Mouse (Mus musculus) erythroblast, embryonic 14.5 days (primary cell): ENCODE results near the gene Fxyd3. TPM values are rescaled to one million over a fixed set of nuclear protein-coding genes. Genes with fewer than 3 reads are reported as not detected.

Experiments
- H3K27me3 ChIP-seq: 2 replicates; pipeline ENCODE4 v1.6.1; 2012; ENCODE audit warnings: inconsistent platforms; ENCODE audit not compliant: control insufficient read depth
- H3K36me3 ChIP-seq: 2 replicates; pipeline ENCODE4 v1.6.1; 2012; ENCODE audit warnings: mild to moderate bottlenecking, inconsistent platforms; ENCODE audit not compliant: control insufficient read depth
- H3K4me1 ChIP-seq: 2 replicates; pipeline ENCODE4 v1.6.1; 2012; ENCODE audit warnings: inconsistent platforms; ENCODE audit not compliant: control insufficient read depth
- H3K4me3 ChIP-seq: replicated peaks from 2 replicates; pipeline ENCODE3; 2012; ENCODE audit warnings: moderate library complexity, mild to moderate bottlenecking, inconsistent platforms
- H3K9me3 ChIP-seq: 2 replicates; pipeline ENCODE4 v1.6.1; 2012; ENCODE audit warnings: low read length, inconsistent platforms, mixed read lengths; ENCODE audit not compliant: control insufficient read depth
- GATA1 ChIP-seq: IDR thresholded peaks from 2 replicates; pipeline ENCODE4 v1.6.1; 2012; ENCODE audit warnings: low read length, inconsistent platforms, mixed read lengths
- TAL1 ChIP-seq: IDR thresholded peaks from 3 replicates; pipeline ENCODE4 v1.6.1; 2012; ENCODE audit warnings: low read length, inconsistent platforms, mixed read lengths
- polyA plus RNA-seq: library from polyadenylated mRNA; stranded (reverse); fragments of >175 nt; gene quantifications from 2 replicates; pipeline ENCODE4 v1.2.3, GENCODE M21; 2012

Gene Fxyd3
- polyA plus RNA-seq, 1 experiment: not detected

DNA sequence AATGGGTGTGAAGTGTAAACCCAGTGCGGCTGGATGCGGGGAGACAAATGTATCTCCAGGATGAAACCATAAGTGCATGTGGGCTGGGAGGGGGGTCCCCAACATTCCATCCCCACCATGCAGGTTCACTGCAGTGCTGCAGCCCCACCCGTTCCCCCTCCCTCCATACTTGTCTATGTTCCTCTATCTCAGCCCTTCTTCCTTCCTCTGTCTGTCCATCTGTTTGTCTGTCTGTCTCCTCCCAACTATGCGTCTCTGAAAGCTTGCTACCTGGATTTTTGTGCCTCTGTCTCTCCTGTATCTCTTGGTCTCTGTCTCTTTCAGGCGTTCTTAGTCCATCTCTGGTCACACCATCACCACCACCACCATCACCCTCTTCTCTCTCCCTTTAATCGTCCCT is 26.0 kb downstream of the Fxyd3 start:
- Histone ChIP-seq H3K27me3 (peaks cover 44% of the 10 kb centered on the region), H3K4me1 (no peaks in the 10 kb centered on the region; the same call in 1 of the 2 replicates), H3K9me3 (no peaks in the 10 kb centered on the region), H3K36me3 (no peaks in the 10 kb centered on the region), H3K4me3 (no peak overlapping the region)
- TF ChIP-seq TAL1: no peak
- TF ChIP-seq GATA1: no peak

DNA sequence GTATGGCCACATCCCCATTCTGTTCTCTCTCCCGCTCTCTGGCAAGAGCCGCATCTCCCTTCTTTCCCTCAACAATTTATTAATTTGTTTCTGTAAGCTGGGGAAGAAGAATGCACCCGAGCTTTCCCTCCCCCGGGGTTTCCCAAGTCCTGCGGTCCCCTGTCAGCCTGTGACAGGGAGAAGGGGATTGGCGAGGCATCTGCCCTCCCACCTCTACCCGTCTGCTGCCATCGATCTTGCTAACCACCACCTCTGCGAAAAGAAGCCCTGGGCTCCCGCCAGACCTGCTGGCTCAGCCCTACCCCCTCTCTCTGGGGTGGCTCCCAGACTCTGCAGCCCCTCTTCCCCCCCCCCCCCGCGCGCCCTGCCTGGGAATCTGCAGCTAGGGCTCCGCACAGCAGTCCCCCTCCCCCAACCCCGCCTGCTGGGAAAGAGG is 26.6 kb downstream of the Fxyd3 start:
- Histone ChIP-seq H3K36me3 (no peaks in the 10 kb centered on the region), H3K4me1 (no peaks in the 10 kb centered on the region; the same call in 1 of the 2 replicates), H3K27me3 (peaks cover 44% of the 10 kb centered on the region), H3K9me3 (no peaks in the 10 kb centered on the region), H3K4me3 (no peak overlapping the region)
- TF ChIP-seq TAL1 (no peak), GATA1 (no peak)

DNA sequence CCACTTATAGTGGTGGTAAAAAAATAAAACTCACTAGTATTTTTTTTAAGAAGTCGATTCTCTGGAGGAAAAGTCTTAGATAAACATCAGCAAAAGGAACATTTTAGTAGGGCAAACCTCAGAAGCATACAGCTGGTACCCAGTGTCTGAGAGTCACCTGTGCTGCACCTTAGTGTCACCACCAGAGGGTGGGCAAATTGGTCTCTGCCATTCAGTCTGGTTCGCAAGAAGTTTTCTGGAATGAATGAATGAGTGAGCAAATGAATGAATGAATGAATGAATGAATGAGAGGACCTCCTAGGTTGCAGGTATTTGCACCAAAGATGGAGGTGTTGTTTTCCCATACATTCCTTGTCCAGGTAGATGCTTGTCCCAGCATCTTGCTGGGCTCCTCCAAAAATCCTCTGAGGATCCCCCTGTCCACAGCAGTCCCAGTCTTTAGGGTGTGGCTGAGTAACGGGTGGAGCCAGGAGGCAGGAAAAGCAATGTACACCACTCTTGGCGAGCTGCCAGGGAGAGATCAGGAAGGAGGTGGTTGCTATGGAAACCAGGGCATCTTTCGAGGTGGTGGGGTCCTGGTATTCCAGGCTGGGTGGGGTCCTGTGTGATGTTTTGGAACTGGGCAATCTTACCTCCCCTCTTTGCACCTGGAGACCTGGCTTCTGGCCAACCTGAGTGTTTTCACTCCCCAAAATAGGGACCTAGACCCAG is 27.2 kb downstream of the Fxyd3 start:
- H3K27me3 ChIP-seq: peaks cover 44% of the 10 kb centered on the region
- H3K9me3 ChIP-seq: no peaks in the 10 kb centered on the region
- no peaks in the 10 kb centered on the region for H3K36me3 ChIP-seq
- no peak for TF ChIP-seq TAL1
- no peak for TF ChIP-seq GATA1
- no peaks in the 10 kb centered on the region; the same call in 1 of the 2 replicates for H3K4me1 ChIP-seq
- no peak overlapping the region for H3K4me3 ChIP-seq

DNA sequence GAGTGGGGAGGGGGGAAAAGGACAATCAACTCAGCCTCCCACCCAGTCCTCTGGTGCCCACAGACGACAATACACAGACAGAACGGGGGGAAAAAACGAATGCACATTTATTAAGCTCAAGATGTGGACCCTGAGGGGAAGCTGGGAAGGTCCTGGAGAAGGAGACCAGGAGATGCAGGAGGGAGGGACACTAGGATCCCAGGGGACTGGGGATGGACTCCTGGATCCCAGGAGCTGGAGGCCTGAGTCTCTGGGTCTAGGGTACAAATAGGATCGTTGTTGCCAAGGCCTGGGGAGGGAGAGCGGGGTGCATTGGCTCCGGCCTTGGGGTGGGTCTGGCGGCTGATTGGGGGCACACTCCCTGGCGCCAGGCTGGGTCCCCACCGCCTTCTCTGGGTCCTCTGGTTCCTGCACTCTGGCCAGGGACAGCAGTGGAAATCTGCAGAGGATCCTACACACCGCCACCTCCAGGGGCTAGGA is 34.0 kb downstream of the Fxyd3 start, which contains the start of gene Fxyd5:
Fxyd5 (minus strand) TSS at position 51 of the 480 bp plus-strand sequence.
- H3K4me1 ChIP-seq: no peaks in the 10 kb centered on the region

DNA sequence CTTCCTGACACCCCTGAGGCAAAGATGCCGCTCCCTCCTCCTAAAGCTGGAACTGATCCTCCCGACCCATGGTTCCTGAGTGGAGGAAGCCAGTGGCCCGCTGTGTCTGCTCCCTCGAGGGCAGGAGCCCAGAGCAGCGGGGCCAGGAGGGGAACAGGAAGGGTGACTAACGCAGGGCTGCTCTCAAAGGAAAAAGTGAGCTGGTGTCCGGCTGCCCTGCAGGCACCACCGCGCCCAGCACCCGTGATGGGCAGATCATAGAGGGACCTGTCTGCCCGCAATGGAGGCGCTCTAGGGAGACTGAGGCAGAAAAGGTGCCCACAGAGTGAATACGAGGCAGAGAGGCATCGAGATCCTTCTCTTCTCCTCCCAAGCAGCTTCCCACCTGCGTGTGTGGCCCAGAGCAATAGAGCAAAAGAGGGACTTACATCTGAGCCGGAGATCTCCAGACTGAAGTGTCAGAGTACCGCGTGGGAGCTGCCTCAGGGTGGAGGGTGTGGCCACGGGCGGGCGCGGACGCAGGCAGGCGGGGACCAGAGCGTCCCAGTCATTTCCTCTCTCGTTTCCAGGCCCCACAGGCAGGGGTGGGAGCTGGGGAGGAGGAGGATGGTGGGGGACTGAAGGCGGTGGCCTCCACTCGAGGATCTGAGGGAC is 34.7 kb downstream of the Fxyd3 start:
- Histone ChIP-seq H3K9me3 (no peaks in the 10 kb centered on the region), H3K4me3 (no peak overlapping the region), H3K4me1 (no peaks in the 10 kb centered on the region), H3K36me3 (no peaks in the 10 kb centered on the region), H3K27me3 (peaks cover 22% of the 10 kb centered on the region)
- TF ChIP-seq TAL1 (no peak), GATA1 (no peak)

More for the DNA sequence above, 34.0 kb downstream of the Fxyd3 start, which contains the start of gene Fxyd5:
- TF ChIP-seq GATA1 (no peak), TAL1 (no peak)
- no peaks in the 10 kb centered on the region for H3K9me3 ChIP-seq
- peaks cover 22% of the 10 kb centered on the region for H3K27me3 ChIP-seq
- H3K36me3 ChIP-seq: no peaks in the 10 kb centered on the region
- no peak within 1 kb of the TSS for H3K4me3 ChIP-seq

DNA sequence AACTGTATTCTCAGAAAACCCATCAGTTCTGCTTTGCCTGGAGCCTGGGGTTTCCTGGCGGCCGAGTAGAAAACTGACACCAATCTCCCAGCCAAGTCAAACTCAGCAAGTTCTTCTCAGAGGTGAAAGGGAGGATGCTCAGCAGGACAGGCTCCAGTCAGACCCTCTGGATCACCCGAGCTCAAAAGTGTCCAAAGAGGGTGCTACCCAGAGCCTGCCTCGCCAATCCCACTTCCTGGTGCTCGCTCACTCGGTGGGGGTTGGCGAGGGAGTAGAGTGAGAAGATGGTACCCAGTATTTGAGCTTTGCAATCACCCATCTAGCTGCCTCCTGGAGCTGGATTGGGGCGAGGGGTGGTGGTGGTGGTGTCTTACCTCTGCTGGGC is 35.5 kb downstream of the Fxyd3 start:
- Histone ChIP-seq H3K4me3 (no peak overlapping the region), H3K9me3 (no peaks in the 10 kb centered on the region), H3K36me3 (no peaks in the 10 kb centered on the region), H3K27me3 (peaks cover 22% of the 10 kb centered on the region), H3K4me1 (no peaks in the 10 kb centered on the region)
- no peak for TF ChIP-seq GATA1

DNA sequence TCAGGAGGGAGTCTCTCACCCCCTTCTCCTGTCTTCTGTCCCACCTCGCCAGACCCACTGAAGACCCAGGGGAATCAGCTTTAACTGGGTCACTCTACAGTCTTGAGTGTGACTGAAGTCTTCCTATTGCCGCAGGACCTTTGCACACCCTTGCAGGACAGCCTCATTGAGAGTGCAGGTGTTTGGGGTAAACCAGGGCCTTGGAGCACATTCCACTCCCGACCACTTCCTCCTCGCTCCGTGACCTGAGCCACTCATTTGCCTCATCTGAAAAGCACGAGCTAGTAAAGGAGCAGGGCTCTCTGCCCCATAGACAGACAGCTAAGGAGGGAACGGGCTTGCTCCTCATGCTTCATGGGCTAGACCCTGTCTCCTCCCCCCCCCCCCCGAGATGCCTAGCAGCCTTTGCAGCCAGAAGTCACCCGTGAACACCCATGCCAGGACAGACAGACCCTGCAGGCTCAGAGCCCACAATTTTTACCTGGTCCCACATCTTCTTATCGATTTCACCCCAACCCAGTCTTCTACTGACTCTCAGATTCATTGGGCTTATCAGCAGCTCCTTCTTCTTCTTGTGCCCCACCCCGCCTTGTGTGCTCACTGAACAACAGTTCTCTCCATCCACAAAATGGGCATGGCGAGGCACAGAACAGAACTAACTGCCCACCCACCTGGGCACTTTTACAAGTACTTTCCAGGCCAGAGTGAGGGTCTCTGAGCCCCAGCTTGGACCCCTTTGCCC is 36.1 kb downstream of the Fxyd3 start:
- peaks cover 22% of the 10 kb centered on the region for H3K27me3 ChIP-seq
- H3K4me1 ChIP-seq: no peaks in the 10 kb centered on the region
- TF ChIP-seq TAL1 (no peak), GATA1 (no peak)
- no peak overlapping the region for H3K4me3 ChIP-seq
- no peaks in the 10 kb centered on the region for H3K9me3 ChIP-seq
- H3K36me3 ChIP-seq: no peaks in the 10 kb centered on the region

DNA sequence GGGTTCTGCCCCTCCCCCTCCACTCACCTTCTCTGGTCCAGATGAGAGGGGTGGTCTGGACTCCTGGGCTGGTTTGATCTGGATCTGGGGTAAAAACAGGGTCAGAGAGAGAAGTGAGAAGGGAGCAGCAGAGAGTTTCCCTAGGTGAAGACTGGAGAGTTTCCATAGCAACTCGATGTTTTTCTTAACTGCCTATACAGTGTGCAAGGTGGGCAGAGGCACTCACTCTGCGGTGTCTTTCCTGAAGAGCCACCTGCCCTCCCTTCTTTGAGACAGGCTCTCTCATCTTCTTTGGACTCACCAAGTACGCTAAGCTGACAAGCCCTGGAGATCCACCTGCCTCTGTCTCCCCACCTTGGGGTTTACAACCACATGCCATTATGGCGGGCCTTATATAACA is 37.5 kb downstream of the Fxyd3 start:
- TF ChIP-seq GATA1 (no peak), TAL1 (no peak)
- H3K9me3 ChIP-seq: no peaks in the 10 kb centered on the region
- no peak overlapping the region for H3K4me3 ChIP-seq
- no peaks in the 10 kb centered on the region for H3K36me3 ChIP-seq
- H3K4me1 ChIP-seq: no peaks in the 10 kb centered on the region
- H3K27me3 ChIP-seq: peaks cover 22% of the 10 kb centered on the region

DNA sequence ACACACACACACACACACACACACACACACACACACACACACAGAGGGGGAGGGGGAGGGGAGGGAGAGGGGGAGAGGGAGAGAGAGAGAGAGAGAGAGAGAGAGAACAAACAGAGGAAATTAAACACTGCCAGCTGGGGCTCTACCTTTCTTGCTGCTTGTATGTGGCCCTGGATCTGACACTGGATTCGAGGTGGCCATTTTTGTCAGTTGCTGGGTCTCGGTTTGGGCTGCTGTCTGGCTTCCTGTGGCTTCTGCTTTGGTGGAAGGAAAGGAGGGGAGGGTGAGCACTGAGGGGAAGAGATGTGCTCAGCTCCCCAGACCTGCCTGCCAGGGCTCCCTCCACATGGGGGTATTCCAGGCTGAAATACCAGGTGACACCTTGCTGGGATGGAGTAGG is 38.8 kb downstream of the Fxyd3 start:
- Histone ChIP-seq H3K4me3 (no peak overlapping the region), H3K4me1 (no peaks in the 10 kb centered on the region)

More for the DNA sequence above, 38.8 kb downstream of the Fxyd3 start:
- Histone ChIP-seq H3K9me3 (no peaks in the 10 kb centered on the region), H3K36me3 (no peaks in the 10 kb centered on the region), H3K27me3 (peaks cover 19% of the 10 kb centered on the region)
- no peak for TF ChIP-seq TAL1
- TF ChIP-seq GATA1: no peak
